Mouse (Mus musculus): Measurements from ENCODE around the gene Tm9sf1. TPM values are rescaled to one million over a fixed set of nuclear protein-coding genes. Genes with fewer than 3 reads are reported as not detected.

Tm9sf1 gene
- 39.3 and 42.8 TPM in 2 replicates for polyA plus RNA-seq (2015; fragmentation: Nextera tagmentation; extraction: Ambion mirVana)

DNA sequence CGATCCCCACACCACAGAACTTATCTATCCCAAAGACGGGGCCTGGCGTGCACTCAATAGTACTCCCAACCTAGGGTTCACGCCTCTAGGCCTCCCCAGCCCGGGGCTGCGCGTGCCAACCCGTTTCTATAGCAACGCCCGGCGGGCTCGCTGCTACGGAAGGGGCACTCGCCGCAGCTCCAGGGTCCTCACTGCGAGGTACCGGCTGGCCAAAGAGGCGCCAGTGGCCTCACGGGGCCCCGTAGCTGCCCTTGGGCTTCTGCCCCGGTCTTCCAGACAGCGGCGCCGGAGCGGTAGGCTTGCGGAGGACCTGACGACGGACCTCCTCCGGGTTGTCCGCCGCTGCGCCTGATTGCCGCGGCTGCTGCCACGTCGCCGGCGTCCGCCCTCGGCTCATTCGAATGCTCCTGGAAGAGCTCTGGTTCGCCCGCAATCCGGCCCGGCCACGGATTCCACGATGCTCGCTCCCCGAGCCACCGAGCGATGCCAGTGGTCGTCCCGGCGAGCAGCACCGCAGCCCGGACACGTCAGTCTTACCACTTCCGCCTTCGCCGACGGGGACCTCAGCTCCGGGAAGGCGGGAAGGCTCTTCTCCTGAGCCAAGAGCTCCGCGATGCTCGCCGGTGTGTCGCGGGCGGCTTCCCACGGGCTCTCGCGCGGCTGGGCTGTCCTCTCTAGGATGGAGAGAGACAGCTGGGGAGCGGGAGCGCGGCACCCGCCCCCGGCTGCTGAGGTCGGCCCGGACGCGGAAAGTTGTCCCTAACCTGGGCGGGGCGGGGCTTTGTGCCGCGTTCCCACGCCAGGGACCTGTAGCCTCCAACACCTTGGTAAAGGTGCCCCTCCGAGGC is at the start of gene Tm9sf1:
Gene Tm9sf1, minus strand, starts transcription at position 747 of the 848 bp plus-strand sequence.
- H3K4me1 ChIP-seq (ENCODE audit: insufficient read depth), result peaks cover 19% of the 10 kb centered on the region
- WGBS (ENCODE audit: insufficient replicate concordance), result under 1% methylated on average over 84 of the region's 89 CpGs
- ATAC-seq, result peak; percentile 92
- H3K27ac ChIP-seq (ENCODE audit: low read depth), result peak within 1 kb of the TSS; percentile 94
- peaks cover 33% of the 10 kb centered on the region for H3K36me3 ChIP-seq (replicated peaks; ENCODE audit: insufficient read depth, low read length)
- peak within 1 kb of the TSS; percentile 85 for H3K9ac ChIP-seq (replicated peaks)
- TF ChIP-seq EP300 (IDR thresholded peaks at IDR 0.05; ENCODE audit: low read depth) (peak; percentile 39; the same call in 1 of the 2 replicates), CTCF (IDR thresholded peaks at IDR 0.05; ENCODE audit: low read depth) (0 out of 2 replicates have a peak, but pooled peaks have one; percentile 13)
- peak within 1 kb of the TSS; percentile 92 for H3K4me2 ChIP-seq (ENCODE audit: low read depth, low read length)
- no peaks in the 10 kb centered on the region for H3K27me3 ChIP-seq (ENCODE audit: insufficient read depth, low read length)
- peak within 1 kb of the TSS; percentile 77 for H3K4me3 ChIP-seq (ENCODE audit: low read depth, low read length)
- peak; percentile 89 for DNase-seq
- H3K9me3 ChIP-seq (ENCODE audit: low read length), result no peaks in the 10 kb centered on the region

DNA sequence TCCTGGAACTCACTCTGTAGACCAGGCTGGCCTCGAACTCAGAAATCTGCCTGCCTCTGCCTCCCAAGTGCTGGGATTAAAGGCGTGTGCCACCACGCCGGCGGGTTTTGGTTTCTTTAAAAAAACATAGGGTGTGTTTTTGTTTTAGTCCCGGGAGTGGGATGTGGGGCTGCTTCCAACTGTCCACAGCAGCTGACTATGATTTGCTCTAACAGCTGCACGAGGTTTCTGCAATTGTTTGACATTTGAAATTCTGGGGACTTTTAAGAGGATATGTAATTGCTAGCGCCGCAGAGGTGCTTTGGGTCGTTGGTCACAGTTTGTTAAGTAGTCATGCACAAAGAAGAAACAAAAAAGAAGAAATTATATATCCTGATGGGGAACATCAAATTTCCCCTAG is 45.8 kb upstream of the Tm9sf1 start:
- WGBS (ENCODE audit: insufficient replicate concordance), result 74% methylated on average over 10 of the region's 10 CpGs

GRCm38 (mm10) chr14:55682118-55682493 is 38.5 kb upstream of the Tm9sf1 start:
- 11% methylated on average over 3 of the region's 3 CpGs for WGBS (ENCODE audit: insufficient replicate concordance)
- no peaks in the 10 kb centered on the region for H3K9me3 ChIP-seq (ENCODE audit: low read length)
- H3K27me3 ChIP-seq (ENCODE audit: insufficient read depth, low read length), result no peaks in the 10 kb centered on the region
- peak overlapping the region; percentile 73 for H3K4me3 ChIP-seq (ENCODE audit: low read depth, low read length)
- peak; percentile 3 for ATAC-seq
- peak overlapping the region; percentile 64 for H3K9ac ChIP-seq (replicated peaks)
- TF ChIP-seq CTCF (IDR thresholded peaks at IDR 0.05; ENCODE audit: low read depth), result no peak
- TF ChIP-seq EP300 (IDR thresholded peaks at IDR 0.05; ENCODE audit: low read depth), result no peak
- peak overlapping the region; percentile 76 for H3K4me2 ChIP-seq (ENCODE audit: low read depth, low read length)
- H3K27ac ChIP-seq (ENCODE audit: low read depth), result peak overlapping the region; percentile 82
- no peak for DNase-seq
- peaks cover 33% of the 10 kb centered on the region for H3K36me3 ChIP-seq (replicated peaks; ENCODE audit: insufficient read depth, low read length)
- H3K4me1 ChIP-seq (ENCODE audit: insufficient read depth), result peaks cover 10% of the 10 kb centered on the region; the same call in 1 of the 2 replicates

More for the DNA sequence above, 45.8 kb upstream of the Tm9sf1 start:
- no peak for DNase-seq
- no peak for TF ChIP-seq CTCF (IDR thresholded peaks at IDR 0.05; ENCODE audit: low read depth)
- no peaks in the 10 kb centered on the region for H3K4me1 ChIP-seq (ENCODE audit: insufficient read depth)
- no peak overlapping the region for H3K27ac ChIP-seq (ENCODE audit: low read depth)
- H3K36me3 ChIP-seq (replicated peaks; ENCODE audit: insufficient read depth, low read length), result no peaks in the 10 kb centered on the region
- H3K9me3 ChIP-seq (ENCODE audit: low read length), result no peaks in the 10 kb centered on the region
- H3K27me3 ChIP-seq (ENCODE audit: insufficient read depth, low read length), result no peaks in the 10 kb centered on the region
- H3K4me3 ChIP-seq (ENCODE audit: low read depth, low read length), result no peak overlapping the region
- H3K4me2 ChIP-seq (ENCODE audit: low read depth, low read length), result no peak overlapping the region
- ATAC-seq, result no peak
- H3K9ac ChIP-seq (replicated peaks), result no peak overlapping the region

- peak; percentile 96 for ATAC-seq
- peak within 1 kb of the TSS; percentile 73 for H3K4me3 ChIP-seq (ENCODE audit: low read depth, low read length)
- H3K27me3 ChIP-seq (ENCODE audit: insufficient read depth, low read length), result no peaks in the 10 kb centered on the region
- TF ChIP-seq CTCF (IDR thresholded peaks at IDR 0.05; ENCODE audit: low read depth) (peak; percentile 91), EP300 (IDR thresholded peaks at IDR 0.05; ENCODE audit: low read depth) (peak; percentile 79)
- peak; percentile 96 for DNase-seq
- H3K9me3 ChIP-seq (ENCODE audit: low read length), result no peaks in the 10 kb centered on the region
- H3K4me1 ChIP-seq (ENCODE audit: insufficient read depth), result peaks cover 10% of the 10 kb centered on the region; the same call in 1 of the 2 replicates
- peak within 1 kb of the TSS; percentile 82 for H3K27ac ChIP-seq (ENCODE audit: low read depth)
- peaks cover 39% of the 10 kb centered on the region for H3K36me3 ChIP-seq (replicated peaks; ENCODE audit: insufficient read depth, low read length)
- WGBS (ENCODE audit: insufficient replicate concordance), result 3% methylated on average over 66 of the region's 66 CpGs
- H3K9ac ChIP-seq (replicated peaks), result peak within 1 kb of the TSS; percentile 78
- peak within 1 kb of the TSS; percentile 76 for H3K4me2 ChIP-seq (ENCODE audit: low read depth, low read length)
These were observed 37.8 kb upstream of the Tm9sf1 start, which contains the start of gene Tinf2 for GRCm38 (mm10) chr14:55681160-55682117. TSS of gene Tinf2 (minus strand) at chr14:55681820.

DNA sequence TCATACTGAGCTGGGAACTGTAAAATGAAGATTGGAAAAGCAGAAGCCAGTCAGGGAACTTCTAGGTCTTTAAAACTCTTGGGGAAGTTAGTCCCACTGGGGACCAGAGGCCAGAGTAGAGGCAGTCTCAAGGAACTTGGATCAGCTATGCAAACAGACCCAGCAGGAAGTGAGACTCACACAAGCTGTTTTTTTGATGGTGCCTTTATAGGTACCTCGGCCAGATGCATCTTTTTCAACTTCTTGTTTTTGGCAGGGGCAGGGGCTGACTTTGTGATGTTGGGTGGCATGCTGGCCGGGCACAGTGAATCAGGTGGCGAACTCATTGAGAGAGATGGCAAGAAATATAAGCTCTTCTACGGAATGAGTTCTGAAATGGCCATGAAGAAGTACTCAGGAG is 34.0 kb upstream of the Tm9sf1 start:
- no peak overlapping the region for H3K4me2 ChIP-seq (ENCODE audit: low read depth, low read length)
- H3K4me3 ChIP-seq (ENCODE audit: low read depth, low read length), result no peak overlapping the region
- H3K4me1 ChIP-seq (ENCODE audit: insufficient read depth), result peaks cover 19% of the 10 kb centered on the region; the same call in 1 of the 2 replicates
- H3K9me3 ChIP-seq (ENCODE audit: low read length), result no peaks in the 10 kb centered on the region
- no peaks in the 10 kb centered on the region for H3K27me3 ChIP-seq (ENCODE audit: insufficient read depth, low read length)
- 80% methylated on average over 4 of the region's 4 CpGs for WGBS (ENCODE audit: insufficient replicate concordance)
- ATAC-seq, result no peak
- peaks cover 54% of the 10 kb centered on the region for H3K36me3 ChIP-seq (replicated peaks; ENCODE audit: insufficient read depth, low read length)
- H3K27ac ChIP-seq (ENCODE audit: low read depth), result no peak overlapping the region
- TF ChIP-seq CTCF (IDR thresholded peaks at IDR 0.05; ENCODE audit: low read depth), result no peak
- TF ChIP-seq EP300 (IDR thresholded peaks at IDR 0.05; ENCODE audit: low read depth), result no peak
- no peak overlapping the region for H3K9ac ChIP-seq (replicated peaks)
- DNase-seq, result no peak

Measured in liver, postnatal 0 days (tissue).